Mouse (Mus musculus) spleen, adult 12 weeks (tissue): ENCODE measurements around the gene Zfp319.
"Not testable (repeated sequence)": the region's sequence is repeated elsewhere in the genome, so short reads cannot be mapped to it uniquely, and the experiment has no call there.

Source experiments
- DNase-seq: peaks from one replicate; pipeline ENCODE4 v3.0.0; 2022; ENCODE audit warnings: low spot score

The Zfp319 gene

DNA sequence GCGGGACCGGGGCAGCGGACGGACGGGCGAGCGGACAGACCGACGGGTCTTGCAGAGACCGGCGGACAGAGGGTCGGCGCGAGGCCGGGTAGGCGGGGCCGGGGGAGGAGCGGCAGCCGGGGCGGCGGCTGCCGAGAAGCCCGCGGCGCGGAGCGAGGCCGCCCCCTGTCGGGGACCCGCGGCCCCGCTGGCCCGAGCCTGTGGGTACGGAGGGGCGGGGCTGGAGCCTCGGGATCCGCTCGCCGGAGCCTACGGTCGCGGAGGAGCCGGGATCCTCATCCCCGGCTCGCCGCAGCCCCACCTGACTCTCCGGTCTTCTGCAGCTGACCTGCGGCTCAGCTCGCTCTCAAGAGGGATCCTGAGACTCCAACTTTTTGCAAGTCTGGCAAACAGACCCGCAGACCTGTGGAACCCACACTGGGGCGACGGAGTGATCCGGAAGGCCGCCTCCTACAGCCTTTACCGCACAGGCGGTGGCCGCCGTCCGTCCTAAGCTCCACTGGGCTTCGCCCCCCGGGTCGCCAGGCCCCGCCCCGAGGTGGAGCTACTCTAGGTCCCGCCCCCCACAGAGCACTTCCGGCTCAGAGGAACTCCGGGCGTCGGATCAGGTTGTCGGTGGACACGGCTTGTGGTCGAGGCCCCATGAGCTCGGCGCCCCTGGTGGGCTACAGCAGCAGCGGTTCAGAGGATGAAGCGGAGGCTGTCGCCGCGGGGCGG is at the start of gene Zfp319, which contains the start of gene Usb1:
TSS of gene Zfp319 (minus strand) at position 231 of the 717 bp plus-strand sequence.
TSS of gene Usb1 (plus strand) at position 565 of the 717 bp plus-strand sequence.
- DNase-seq, result peak; percentile 87

DNA sequence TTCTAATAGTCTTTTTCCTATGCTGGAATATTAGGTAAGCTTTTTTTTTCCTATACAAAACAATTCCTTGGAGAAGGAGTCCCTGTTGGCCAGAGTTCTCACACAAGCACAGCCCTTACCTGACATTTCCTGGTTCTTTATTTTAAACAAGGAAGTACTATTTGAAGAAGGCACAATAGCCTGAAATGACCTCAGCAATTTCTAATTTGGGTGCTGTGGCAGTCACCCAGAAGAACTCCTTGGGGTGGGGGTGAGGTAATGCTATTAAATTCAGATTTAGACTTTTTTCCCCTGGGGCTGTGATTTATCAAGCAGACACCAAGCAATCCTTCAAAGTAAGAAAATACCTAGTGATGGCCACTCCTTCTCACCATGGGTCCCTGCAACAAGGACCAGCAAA is 49.2 kb upstream of the Zfp319 start:
- DNase-seq, result no peak

DNA sequence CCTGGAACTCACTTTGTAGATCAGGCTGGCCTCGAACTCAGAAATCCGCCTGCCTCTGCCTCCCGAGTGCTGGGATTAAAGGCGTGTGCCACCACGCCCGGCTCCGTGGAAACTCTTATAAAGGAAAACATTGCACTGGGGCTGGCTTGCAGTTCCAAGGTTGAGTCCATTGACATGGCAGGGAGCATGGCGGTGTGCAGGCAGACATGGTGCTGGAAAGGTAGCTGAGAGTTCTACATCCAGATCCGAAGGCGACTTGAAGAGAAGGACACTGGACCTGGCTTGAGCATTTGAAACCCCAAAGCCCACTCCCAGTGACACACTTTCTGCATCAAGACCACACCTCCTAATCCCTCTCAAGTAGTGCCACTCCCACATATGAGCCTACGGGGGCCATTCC is 47.2 kb upstream of the Zfp319 start:
- DNase-seq, result not testable (repeated sequence)

DNA sequence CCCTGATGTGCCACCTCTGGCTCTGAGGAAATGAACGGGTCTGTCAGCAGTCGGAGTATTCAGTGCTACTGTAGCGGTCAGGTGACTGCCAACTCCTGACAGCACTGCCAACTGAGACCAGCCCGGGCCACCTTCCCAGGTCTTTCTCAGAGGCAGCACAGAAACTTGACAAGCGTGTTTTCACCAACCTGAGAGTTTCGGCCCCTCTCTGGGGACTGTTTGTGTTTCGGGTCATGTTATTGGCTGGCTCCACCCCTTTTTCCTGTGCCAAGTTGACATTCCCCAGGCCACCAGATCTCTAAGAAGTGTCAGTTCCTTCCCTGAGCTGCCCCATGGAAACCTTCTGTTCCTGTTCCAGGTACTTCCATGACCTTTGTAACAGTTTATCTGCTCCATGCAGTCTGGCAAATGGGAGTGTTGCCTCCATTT is 46.1 kb upstream of the Zfp319 start:
- DNase-seq, result no peak

DNA sequence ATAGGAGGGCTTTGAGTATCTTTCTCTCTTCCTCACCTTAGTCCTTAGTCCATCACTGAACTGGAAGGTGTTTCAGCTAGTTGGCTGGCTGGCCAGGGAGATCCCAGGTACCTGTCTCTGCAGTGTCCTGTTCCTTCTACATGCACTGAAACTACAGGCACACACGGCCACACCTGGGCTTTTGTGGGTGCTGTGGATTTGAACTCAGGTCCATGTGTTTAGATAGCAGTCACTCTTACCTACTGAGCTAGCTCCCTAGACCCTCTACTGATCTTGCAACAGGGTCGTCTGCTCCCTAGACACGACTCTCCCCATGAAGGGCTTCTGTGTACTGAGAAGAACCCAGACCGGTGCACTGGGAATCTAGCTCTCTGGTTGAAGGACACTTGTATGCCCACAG is 45.4 kb upstream of the Zfp319 start:
- no peak for DNase-seq

DNA sequence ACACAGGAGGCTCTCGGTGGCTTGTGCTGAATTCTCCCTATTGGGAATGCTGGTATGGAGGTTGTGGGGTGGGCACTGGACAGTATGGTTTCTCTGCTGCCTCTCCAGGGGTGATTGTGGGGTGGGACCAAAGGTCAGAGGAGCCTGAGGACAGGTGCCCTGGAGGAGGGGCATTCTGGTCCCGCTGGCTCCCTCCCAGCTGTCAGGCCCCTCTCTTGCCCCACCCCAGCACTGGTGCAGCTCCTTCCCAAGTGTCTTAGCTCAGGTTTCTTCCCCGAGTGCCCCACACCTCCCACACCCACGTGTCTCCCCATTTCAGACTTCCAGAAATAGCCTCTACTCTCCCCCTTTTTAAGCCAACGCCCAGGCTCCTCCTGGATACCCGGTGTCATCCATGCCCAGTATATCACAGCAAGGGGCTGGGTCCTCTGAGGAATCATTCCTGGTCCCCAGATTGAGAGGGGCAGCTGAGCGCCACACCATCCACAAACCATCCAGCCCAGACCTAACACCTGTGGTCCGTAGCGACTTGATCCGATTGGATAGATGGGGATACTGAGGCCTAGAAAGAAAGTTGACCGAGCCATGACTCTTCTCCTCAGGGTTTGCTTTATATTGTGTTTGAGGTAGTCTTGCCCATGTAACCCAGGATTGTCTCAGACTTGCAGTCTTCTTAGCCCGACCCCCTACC is 44.7 kb upstream of the Zfp319 start:
- no peak for DNase-seq

DNA sequence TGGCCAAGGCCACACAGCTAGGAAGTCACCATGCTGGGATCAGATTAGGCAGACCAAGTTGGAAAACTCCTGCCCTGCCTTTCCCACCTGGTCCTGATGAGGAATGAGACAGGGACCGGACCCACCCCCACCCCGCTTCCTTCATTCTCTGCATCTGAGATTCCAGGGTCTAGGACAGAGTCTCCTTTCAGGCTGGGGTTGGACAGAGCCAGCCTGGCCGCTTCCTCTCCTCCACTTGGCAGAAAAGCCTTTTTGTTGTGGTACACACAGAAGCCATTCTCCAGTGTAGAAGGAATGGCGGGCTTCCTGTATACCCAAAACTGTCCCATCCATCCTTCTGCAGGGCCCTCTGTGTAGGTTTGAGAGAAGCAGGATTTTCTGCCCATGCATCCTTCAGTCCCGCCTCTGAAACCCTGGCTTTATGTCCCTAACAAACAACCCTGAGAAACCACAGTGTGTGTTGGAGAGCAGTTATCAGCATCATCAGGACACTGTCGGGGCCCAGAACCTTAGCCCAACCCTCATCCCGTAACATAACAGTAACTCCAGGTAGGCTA is 43.7 kb upstream of the Zfp319 start:
- no peak for DNase-seq

DNA sequence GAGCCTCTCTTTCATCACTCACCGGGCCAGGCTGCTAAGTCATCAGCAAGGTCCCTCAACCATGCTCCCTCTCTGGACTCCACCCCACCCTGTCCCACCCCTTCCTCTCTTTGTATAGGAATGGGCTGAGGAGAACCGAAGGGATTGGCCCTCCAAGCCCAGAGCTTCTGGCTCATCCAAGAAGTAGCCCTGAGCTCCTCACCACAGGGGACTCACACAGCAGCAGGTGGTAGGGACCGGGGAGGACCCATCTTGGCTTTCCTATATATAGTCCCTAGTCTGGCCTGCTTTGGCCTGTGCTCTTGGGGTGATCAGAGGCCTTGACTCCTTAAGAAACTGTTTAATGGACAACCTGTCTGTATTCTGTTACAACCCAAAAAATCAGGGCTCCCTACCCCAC is 42.7 kb upstream of the Zfp319 start:
- DNase-seq, result no peak

DNA sequence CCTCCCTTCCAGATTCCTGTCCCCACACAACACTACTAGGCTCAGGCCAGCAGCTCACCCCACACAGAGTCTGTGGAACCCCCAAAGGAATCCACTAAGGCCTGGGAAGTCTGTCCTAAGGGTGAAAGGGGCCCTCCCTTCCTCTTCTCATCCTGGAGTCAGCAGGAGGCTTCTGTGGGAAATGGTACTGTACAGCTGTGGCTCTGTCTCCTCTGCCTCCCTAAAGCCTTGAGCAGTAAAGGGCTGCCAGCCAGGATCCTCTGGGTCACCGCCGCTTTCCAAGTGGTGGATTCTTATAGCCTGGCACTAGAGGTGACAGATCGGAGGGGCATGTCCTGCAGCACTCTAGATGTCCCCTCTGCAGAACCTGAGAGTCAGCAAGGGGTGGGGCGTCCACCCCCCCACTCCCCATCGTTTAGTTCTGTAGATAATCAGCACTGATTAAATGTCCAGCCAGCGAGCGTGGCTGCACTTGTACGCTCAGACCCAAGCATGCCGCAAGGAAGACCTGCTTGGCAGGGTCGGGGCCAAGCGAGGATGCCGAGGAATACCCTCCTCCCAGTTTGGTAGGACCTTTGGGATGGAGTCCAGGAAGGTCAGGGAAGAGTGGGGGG is 41.7 kb upstream of the Zfp319 start:
- no peak for DNase-seq

DNA sequence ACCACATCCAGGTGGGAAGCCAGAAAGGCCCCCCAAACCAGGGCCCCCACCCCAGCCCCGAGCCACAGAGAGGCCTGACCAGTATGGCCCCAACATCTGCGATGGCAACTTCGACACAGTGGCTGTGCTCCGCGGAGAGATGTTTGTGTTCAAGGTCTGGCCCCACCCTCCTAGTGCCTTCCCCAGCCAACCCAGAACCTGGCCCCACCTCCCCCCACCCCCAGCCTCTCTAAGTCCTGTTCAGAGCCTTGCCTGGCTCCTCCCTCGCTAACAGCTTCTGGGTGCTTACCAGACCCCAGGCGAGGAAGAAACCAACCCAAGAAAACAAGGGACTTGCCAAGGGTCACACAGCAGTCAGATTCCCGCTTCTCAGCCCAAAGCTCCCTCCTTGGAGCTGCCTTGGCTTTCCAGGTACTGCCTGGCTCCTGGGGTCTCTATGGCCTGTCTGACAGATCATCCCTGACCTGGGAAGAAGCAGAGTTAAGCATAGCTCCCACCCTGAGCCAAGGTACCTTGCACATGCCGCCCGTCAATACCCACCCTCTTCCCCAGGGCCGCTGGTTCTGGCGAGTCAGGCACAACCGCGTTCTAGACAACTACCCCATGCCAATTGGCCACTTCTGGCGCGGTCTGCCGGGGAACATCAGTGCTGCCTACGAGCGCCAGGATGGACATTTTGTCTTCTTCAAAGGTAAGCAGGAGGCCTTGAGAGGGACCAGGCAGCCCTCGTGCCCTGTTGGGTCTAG is 38.0 kb upstream of the Zfp319 start:
- DNase-seq, result no peak

DNA sequence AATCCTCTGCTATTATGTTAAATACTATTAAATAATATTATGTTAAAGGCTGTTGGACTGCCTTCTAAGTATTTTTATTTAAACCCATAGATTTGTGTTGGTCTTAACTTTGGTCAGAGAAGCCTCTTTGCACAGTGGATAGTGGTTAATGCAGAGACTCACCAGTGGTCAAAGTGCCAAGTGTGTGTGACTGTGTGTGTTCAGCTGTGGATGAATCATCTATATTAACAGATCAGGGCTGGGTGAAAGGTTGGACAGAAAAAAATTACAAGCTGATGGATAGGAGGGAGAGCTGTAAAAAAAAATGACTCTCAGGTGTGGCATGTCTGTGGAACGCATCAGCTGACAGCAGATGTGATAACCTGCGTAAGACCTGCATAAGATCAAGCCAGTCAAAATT is 32.1 kb upstream of the Zfp319 start:
- no peak for DNase-seq

DNA sequence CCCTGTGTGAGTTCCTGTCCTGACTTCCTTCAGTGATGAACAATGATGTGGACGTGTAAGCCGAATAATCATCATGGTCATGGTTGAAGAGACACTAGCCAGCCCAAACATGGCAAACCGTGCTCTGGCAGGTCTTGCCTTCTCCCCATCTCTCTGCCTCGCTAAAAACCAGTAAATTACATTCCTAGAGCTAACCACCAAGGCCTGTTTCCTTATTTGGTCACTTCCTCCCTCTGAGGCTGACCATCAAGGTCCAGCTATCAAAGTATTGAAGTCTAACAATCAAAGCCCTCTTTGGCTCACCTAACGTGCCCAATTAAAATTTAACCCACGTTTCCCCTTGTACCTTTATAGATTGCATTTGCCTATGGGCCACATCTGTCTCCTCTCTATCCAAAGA is 30.5 kb upstream of the Zfp319 start:
- DNase-seq, result no peak

DNA sequence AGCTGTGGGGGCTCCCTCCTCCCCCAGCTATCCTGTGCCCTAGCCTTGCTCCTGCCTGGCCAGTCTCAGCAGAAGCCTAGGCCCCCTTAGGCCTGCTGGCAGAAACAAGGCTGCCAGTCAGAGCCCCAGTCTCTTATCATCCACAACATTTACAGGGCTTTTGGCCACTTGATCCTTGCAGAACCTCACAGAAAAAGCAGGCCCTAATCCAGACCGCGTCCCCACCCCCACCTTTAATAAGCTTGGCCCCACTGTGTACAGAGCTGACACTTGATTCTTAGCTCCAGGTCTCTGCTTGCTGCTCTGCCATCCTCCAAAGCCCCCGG is 29.2 kb upstream of the Zfp319 start:
- no peak for DNase-seq

DNA sequence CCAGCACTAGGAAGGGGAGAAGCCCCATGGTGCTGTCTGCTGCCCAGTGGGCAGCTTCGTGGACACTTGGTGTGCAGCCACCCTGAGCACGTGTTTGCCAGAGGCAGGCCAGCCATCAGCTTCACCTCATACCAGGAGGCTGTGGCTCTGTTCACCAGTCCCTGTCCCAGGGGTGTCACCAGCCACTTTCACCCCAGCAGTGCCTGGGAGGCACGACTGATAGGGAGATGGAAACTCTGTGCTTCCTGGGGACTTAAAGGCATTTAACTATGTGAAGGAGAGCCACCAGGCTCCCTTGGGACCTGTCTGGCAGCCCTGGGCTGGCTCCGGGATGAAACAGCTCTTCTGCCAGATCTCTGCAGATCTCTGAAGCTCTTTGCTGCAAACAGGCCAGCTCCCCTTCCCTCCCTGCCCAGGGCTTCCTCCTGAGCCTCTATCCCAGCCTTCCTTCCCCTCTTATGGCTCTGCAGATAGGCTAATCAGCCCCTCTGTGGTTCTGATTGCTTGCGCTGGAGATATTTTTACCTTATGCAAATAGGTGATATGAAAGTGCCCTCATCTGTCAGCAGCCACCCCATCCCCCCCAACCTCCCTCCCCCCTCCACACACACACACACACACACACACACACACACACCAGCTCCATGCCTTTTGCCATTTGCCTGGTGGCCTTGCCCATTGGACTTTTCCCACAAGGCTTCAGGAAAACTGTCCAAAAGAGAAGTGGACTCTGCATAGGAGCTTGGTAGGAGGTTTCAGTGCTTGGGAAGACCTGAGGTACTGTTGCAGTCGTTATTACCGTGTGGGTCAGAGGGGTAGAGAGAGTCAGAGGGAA is 28.6 kb upstream of the Zfp319 start:
- DNase-seq, result no peak

DNA sequence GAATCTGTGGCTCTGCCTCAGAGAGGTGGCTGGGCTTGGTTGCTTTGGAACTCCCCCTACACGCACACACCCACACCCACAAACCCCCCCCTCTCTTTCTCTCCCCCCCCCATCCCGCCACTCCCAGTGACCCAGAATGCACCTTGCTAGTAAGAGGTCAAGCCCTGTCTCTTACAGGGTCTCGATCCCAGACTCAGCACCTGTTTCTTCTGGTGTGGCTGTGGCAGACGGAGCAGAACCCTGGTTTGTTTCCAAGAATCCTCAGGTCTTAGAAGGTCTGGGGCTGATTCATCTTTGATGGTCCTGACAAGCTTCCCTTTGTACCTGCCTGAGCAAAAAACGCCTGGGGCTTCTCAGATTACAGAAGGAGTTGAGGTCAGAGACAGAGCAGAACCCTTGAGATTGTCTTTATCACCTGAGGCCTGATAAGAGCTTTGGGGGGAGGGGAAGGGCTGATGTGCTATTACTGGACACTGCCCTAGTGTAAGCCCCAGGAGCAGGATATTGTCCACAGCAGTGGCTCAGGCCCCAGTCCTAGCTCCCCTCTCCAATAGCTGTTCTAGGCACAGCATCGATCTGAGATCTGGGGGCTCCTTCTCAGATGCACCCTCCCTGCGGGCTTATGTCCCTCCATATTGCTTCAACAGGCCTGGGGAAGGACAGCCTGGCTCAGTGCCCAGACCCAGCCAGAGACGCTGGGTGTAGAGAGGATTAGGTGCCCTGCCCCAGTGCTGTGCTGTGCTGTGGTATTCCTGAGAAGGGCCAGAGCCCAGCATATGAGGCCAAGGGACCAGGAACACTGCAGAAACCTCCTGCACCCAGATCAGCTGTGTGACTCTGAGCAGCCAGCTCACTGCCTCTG is 27.0 kb upstream of the Zfp319 start:
- no peak for DNase-seq

DNA sequence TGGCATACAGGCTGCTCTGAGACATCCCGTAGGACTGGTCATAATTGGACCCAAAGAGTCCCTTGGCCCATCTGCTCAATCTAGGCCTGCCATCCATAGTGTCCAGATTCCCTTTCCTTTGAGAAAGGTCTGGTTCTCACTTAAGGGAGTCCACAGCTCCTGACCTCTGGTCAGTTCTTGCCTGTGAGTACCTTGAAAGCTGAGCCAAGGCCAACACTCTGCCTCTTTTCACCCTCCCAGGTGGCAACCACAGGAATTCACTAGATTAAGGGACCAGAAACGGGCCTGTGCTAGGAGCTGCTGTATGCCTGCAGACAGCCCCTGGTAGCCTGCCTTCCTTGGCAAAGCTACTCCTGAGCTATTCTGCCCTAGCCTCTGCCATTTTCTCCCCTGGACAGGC is 22.9 kb upstream of the Zfp319 start:
- no peak for DNase-seq

DNA sequence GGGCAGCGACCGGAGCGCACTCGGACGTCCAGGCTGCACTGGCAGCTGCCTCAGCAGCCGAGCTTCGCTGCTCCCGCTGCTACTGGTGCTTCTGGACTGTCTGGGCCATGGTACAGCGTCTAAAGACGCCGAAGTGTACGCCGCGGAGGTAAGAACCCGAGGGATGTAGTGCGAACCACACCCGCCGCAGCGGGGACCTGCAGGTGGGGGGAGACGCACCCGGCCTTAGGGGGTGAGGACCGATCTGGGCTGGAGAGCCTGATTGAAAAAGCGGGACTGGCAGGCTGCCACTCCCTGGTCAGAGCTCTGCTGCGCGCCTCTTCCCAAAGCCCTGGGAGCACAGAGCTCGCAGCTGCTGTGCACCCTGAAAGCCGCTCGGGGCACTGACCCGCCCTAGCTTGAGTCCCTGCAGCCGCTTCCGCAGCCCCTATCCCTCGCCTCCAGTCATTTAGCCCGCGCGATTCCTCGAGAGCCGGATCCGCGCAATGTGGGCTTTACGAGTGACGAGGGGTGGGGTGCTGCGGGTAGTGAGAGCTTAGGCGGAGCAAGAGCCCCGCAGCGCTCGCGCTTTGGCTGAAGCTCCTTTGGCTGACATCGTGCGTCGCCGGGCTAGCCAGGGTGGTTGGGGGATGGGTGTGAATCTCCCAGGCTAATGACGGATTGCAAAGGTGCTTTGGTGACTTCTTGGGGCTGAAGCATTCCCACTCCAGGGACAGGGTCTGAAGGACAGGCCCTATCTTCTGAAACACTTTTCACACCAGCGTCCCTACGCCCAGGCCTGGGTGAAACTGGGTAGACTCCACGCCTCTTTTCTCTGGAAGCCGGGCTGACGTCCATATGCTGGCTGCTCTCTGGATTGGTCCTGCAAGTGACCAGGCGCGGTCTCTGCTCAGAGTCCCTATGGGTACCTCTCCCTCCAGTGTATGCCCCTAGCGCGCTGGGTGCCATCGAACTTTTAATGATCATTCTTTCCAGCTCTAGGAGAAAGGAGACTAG is 21.4 kb upstream of the Zfp319 start:
- DNase-seq, result no peak

DNA sequence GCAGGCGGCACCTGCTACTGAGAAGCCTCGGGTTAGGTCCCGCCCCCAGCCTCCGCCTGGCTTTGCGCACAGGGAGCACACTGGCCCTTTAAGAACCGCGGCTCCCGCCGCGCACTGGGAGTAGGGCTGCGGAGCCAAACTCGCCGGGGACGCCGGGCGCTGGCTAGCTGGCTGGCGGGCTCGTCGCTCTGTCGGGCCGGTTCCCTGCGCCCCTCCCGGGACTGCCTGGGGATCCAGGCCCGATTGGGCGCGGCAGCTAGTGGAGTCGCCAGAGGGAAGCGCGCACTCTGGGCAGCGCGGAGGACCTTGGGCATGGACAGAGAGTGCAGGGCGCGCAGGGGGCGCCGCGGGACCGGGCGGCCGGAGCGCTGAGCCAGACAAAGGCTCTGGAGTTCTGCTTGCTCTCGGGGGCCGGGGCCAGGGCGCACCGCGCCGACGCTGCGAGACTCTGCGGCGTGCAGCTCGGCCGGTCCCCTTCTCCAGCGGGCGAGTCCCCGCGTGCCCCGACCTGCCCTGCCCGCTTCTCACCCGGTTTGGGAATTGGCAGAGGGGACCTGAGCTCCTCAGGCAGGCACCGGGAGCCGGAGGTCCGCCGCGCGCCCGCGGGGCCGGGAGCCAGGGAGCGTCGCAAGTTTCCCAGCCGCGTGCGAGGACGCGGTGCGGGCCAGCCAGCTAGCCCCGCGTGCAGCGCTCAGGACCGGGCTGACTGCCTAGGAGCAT is 20.6 kb upstream of the Zfp319 start, which contains the start of gene Mmp15:
TSS of gene Mmp15 (plus strand) at position 118 of the 720 bp plus-strand sequence.
- DNase-seq, result no peak
